ENCODE assay signal across 22 mouse cellular contexts in the genomic region with DNA sequence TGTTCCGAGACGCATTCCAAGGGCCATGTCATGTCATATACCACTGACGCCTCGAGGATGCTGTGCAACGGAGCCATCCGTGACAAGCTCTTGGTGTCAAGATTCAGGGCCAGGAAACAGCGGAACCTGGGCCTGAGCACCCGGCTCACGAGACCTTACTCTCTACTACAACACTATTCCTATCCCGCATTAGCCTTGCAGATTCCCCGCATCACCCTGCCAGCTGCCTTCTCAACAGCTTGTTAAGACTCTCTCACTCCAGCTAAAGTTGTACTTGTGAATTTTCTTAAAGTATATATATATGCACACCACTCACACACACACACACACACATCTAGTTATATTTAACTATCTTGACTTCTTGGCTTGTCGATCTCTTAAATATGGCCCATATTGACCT.
A peak's percentile ranks its signal among the peaks of the same experiment; 100 is the strongest.
DNase-seq lines count a peak whose midpoint lies in the region; ATAC-seq and TF ChIP-seq lines count a peak whose summit lies in the region.
"Had no signal": no experiment of that assay in that cellular context is flagged by ENCODE, and none has a peak within 500 bp of the region (broad histone marks: within the 10 kb centered on the region; RNA-seq: fewer than 3 reads in every experiment).

No protein-coding gene starts in this region.

- no peak for TF ChIP-seq CTCF in forebrain, postnatal 0 days (IDR thresholded peaks at IDR 0.05; ENCODE audit: low read depth)

- H3K27ac ChIP-seq in forebrain, postnatal 0 days (ENCODE audit: low read depth, low read length), result no peak overlapping the region
- no peak overlapping the region for H3K27ac ChIP-seq in forebrain, embryonic 13.5 days
- H3K27ac ChIP-seq in heart, embryonic 11.5 days (ENCODE audit: low read depth, low read length), result no peak overlapping the region
- H3K27ac ChIP-seq in midbrain, embryonic 11.5 days (ENCODE audit: low read depth, low read length), result no peak overlapping the region
- H3K27ac ChIP-seq in midbrain, embryonic 16.5 days (ENCODE audit: low read length), result no peak overlapping the region
- H3K27ac ChIP-seq: embryonic facial prominence, embryonic 12.5 days; heart, embryonic 15.5 days; hindbrain, embryonic 13.5 days; hindbrain, postnatal 0 days had no signal

- peak; percentile 56 for ATAC-seq in forebrain, postnatal 0 days
- no peak for ATAC-seq in forebrain, embryonic 13.5 days
- no peak for ATAC-seq in heart, embryonic 11.5 days (replicated peaks; ENCODE audit: insufficient number of reproducible peaks, low FRiP score, low TSS enrichment)
- ATAC-seq in midbrain, embryonic 11.5 days (ENCODE audit: low FRiP score), result no peak
- no peak for ATAC-seq in midbrain, embryonic 16.5 days
- ATAC-seq: CD4-positive, CD25-positive, alpha-beta regulatory T cell, adult 4 months; forebrain, embryonic 16.5 days; hindbrain, postnatal 0 days had no signal

- H3K9me3 ChIP-seq in forebrain, postnatal 0 days (ENCODE audit: low read length), result no peaks in the 10 kb centered on the region
- no peaks in the 10 kb centered on the region for H3K9me3 ChIP-seq in forebrain, embryonic 13.5 days (replicated peaks)
- no peaks in the 10 kb centered on the region for H3K9me3 ChIP-seq in heart, embryonic 11.5 days (replicated peaks; ENCODE audit: control insufficient read depth, low read length)
- no peaks in the 10 kb centered on the region for H3K9me3 ChIP-seq in midbrain, embryonic 11.5 days (ENCODE audit: control insufficient read depth, low read length)
- H3K9me3 ChIP-seq in midbrain, embryonic 16.5 days (replicated peaks; ENCODE audit: control insufficient read depth, low read length, poor library complexity, severe bottlenecking), result no peaks in the 10 kb centered on the region
- H3K9me3 ChIP-seq: embryonic facial prominence, embryonic 12.5 days; heart, embryonic 15.5 days; hindbrain, embryonic 13.5 days had no signal

- H3K4me1 ChIP-seq in forebrain, postnatal 0 days (ENCODE audit: insufficient read depth), result no peaks in the 10 kb centered on the region
- peaks cover 12% of the 10 kb centered on the region; the same call in 1 of the 2 replicates for H3K4me1 ChIP-seq in forebrain, embryonic 13.5 days
- peaks cover 10% of the 10 kb centered on the region; the same call in 1 of the 2 replicates for H3K4me1 ChIP-seq in heart, embryonic 11.5 days (ENCODE audit: control insufficient read depth, insufficient read depth, low read length)
- peaks cover 13% of the 10 kb centered on the region for H3K4me1 ChIP-seq in midbrain, embryonic 11.5 days (ENCODE audit: control insufficient read depth, insufficient read depth, low read length)
- H3K4me1 ChIP-seq in midbrain, embryonic 16.5 days (ENCODE audit: control insufficient read depth, insufficient read depth, low read length), result peaks cover 17% of the 10 kb centered on the region

- H3K9ac ChIP-seq in forebrain, postnatal 0 days, result no peak overlapping the region
- H3K9ac ChIP-seq in forebrain, embryonic 13.5 days, result no peak overlapping the region
- H3K9ac ChIP-seq in heart, embryonic 11.5 days (ENCODE audit: low read depth, low read length), result no peak overlapping the region
- no peak overlapping the region for H3K9ac ChIP-seq in midbrain, embryonic 11.5 days (ENCODE audit: low read length)
- H3K9ac ChIP-seq in midbrain, embryonic 16.5 days (ENCODE audit: low read depth, low read length), result no peak overlapping the region
- H3K9ac ChIP-seq: embryonic facial prominence, embryonic 12.5 days; heart, embryonic 15.5 days; hindbrain, embryonic 13.5 days had no signal

- no peak overlapping the region for H3K4me2 ChIP-seq in forebrain, postnatal 0 days (ENCODE audit: low read depth)
- no peak overlapping the region for H3K4me2 ChIP-seq in forebrain, embryonic 13.5 days
- peak overlapping the region; percentile 41 for H3K4me2 ChIP-seq in heart, embryonic 11.5 days
- no peak overlapping the region for H3K4me2 ChIP-seq in midbrain, embryonic 11.5 days
- no peak overlapping the region for H3K4me2 ChIP-seq in midbrain, embryonic 16.5 days (ENCODE audit: low read length)
- H3K4me2 ChIP-seq: embryonic facial prominence, embryonic 12.5 days; heart, embryonic 15.5 days; hindbrain, embryonic 13.5 days had no signal

- no peak overlapping the region for H3K4me3 ChIP-seq in forebrain, postnatal 0 days (ENCODE audit: low read depth, low read length)
- H3K4me3 ChIP-seq in forebrain, embryonic 13.5 days, result no peak overlapping the region
- no peak overlapping the region for H3K4me3 ChIP-seq in heart, embryonic 11.5 days (ENCODE audit: low read depth, low read length)
- no peak overlapping the region for H3K4me3 ChIP-seq in midbrain, embryonic 11.5 days (ENCODE audit: low read depth, low read length)
- no peak overlapping the region for H3K4me3 ChIP-seq in midbrain, embryonic 16.5 days (ENCODE audit: low read depth, low read length)
- H3K4me3 ChIP-seq: embryonic facial prominence, embryonic 12.5 days; heart, embryonic 15.5 days; hindbrain, embryonic 13.5 days had no signal

- WGBS in forebrain, postnatal 0 days, result 89% methylated on average over 12 of the region's 12 CpGs
- WGBS in forebrain, embryonic 13.5 days, result 98% methylated on average over 12 of the region's 12 CpGs
- 61% methylated on average over 12 of the region's 12 CpGs for WGBS in heart, embryonic 11.5 days (ENCODE audit: insufficient replicate concordance)
- 95% methylated on average over 12 of the region's 12 CpGs for WGBS in midbrain, embryonic 11.5 days
- 95% methylated on average over 12 of the region's 12 CpGs for WGBS in midbrain, embryonic 16.5 days

- no peaks in the 10 kb centered on the region for H3K36me3 ChIP-seq in forebrain, postnatal 0 days (ENCODE audit: insufficient read depth)
- H3K36me3 ChIP-seq in forebrain, embryonic 13.5 days (ENCODE audit: poor library complexity, severe bottlenecking), result no peaks in the 10 kb centered on the region
- H3K36me3 ChIP-seq in heart, embryonic 11.5 days (ENCODE audit: control insufficient read depth, insufficient read depth, low read length), result no peaks in the 10 kb centered on the region
- no peaks in the 10 kb centered on the region for H3K36me3 ChIP-seq in midbrain, embryonic 11.5 days (ENCODE audit: control insufficient read depth, insufficient read depth, low read length)
- no peaks in the 10 kb centered on the region for H3K36me3 ChIP-seq in midbrain, embryonic 16.5 days (ENCODE audit: control insufficient read depth, insufficient read depth, low read length)
- H3K36me3 ChIP-seq: embryonic facial prominence, embryonic 12.5 days; G1E; heart, embryonic 15.5 days; hindbrain, embryonic 13.5 days had no signal

- no peaks in the 10 kb centered on the region for H3K27me3 ChIP-seq in forebrain, postnatal 0 days (ENCODE audit: insufficient read depth, low read length)
- H3K27me3 ChIP-seq in forebrain, embryonic 13.5 days, result no peaks in the 10 kb centered on the region
- no peaks in the 10 kb centered on the region for H3K27me3 ChIP-seq in heart, embryonic 11.5 days (ENCODE audit: control insufficient read depth, insufficient read depth, low read length)
- H3K27me3 ChIP-seq in midbrain, embryonic 11.5 days (ENCODE audit: control insufficient read depth, insufficient read depth, low read length), result no peaks in the 10 kb centered on the region
- H3K27me3 ChIP-seq in midbrain, embryonic 16.5 days (ENCODE audit: control insufficient read depth, insufficient read depth, low read depth, low read length), result no peaks in the 10 kb centered on the region
- H3K27me3 ChIP-seq: embryonic facial prominence, embryonic 12.5 days; heart, embryonic 15.5 days; hindbrain, embryonic 13.5 days had no signal

- no peak for DNase-seq in forebrain, postnatal 0 days
- no peak for DNase-seq in heart, adult 8-10 months (ENCODE audit: low spot score)
- DNase-seq in midbrain, embryonic 11.5 days (ENCODE audit: low spot score, missing footprints), result peak; percentile 4
- peak; percentile 56 for DNase-seq in brain, adult 2 months (ENCODE audit: low read depth, low spot score)
- DNase-seq: adrenal gland, adult 8-10 months; adrenal gland, postnatal 36 days; B cell, adult 2 months; cerebellum, adult 11 months; cerebellum, adult 8-10 months; cerebellum, postnatal 14 days; gastrocnemius, postnatal 14 days; heart, postnatal 14 days had no signal

Comparison
In these comparisons a context has a peak if more than half of its experiments do, and no peak if none do; other contexts are left out.
1. DNase-seq: peak in midbrain, embryonic 11.5 days (single experiment) and brain, adult 2 months (single experiment); none in forebrain, postnatal 0 days (single experiment) and heart, adult 8-10 months (single experiment).